Mouse (Mus musculus): Measurements from ENCODE around the gene Ankrd13c.

GRCm38 (mm10) chr3:157957320-157957719 lies 10.3 kb downstream of the Ankrd13c start:
- TF ChIP-seq CTCF (IDR thresholded peaks at IDR 0.05) = no peak
- no peak for TF ChIP-seq EP300 (IDR thresholded peaks at IDR 0.05)

Data from lung, postnatal 0 days (tissue).